Mouse (Mus musculus) mouse trophoblast stem cell (cell line): ENCODE data around the gene Mboat2.

Source experiments
- in situ Hi-C, 2 experiments: fragments of 300-500 bp; cut with MseI, MboI; formaldehyde crosslinking; loops; 2 replicates in 1 of 2; 3 replicates in 1 of 2; pipeline ENCODE4 v1.15.1; 2025

Mboat2 gene

GRCm38 (mm10) chr12:25010416-25010815 lies 179.7 kb downstream of the Mboat2 start:
- in situ Hi-C loops: no loop called here

GRCm38 (mm10) chr12:25011733-25012367 lies 181.2 kb downstream of the Mboat2 start:
- in situ Hi-C loops: no loop called here

GRCm38 (mm10) chr12:25012555-25013540 lies 182.2 kb downstream of the Mboat2 start:
- in situ Hi-C loops: no loop called here
